Mouse (Mus musculus) MEL (cell line): Measurements from ENCODE around the gene Chd9. TPM values are rescaled to one million over a fixed set of nuclear protein-coding genes. Genes with fewer than 3 reads are reported as not detected.

ENCODE experiments used
- DNase-seq: peaks from one replicate; pipeline ENCODE4 v3.0.0; 2011; ENCODE audit warnings: low read depth, low spot score
- H3K27ac ChIP-seq: 2 replicates; pipeline ENCODE4 v1.5.1; 2012; ENCODE audit warnings: low read depth, mild to moderate bottlenecking, control low read depth, low read length, moderate library complexity; ENCODE audit not compliant: control insufficient read depth
- H3K27me3 ChIP-seq, 2 experiments: fragments of 150-350 bp in 1 of 2; sonication (generic) in 1 of 2; 2 replicates each; pipeline ENCODE4 v1.6.1; 2012; ENCODE audit warnings: low read length in 2 of 2, mild to moderate bottlenecking in 2 of 2, improper control_type of control experiment in 1 of 2, moderate library complexity in 1 of 2; ENCODE audit not compliant: insufficient read depth in 2 of 2, control insufficient read depth in 1 of 2
- H3K36me3 ChIP-seq, 2 experiments: 2 replicates each; pipeline ENCODE4 v1.6.1; 2012 to 2014; ENCODE audit warnings: low read length in 2 of 2, improper control_type of control experiment in 1 of 2, inconsistent platforms in 1 of 2, mild to moderate bottlenecking in 1 of 2; ENCODE audit not compliant: insufficient read depth in 2 of 2, control insufficient read depth in 1 of 2
- H3K4me1 ChIP-seq, 2 experiments: fragments of 150-350 bp in 1 of 2; sonication (generic) in 1 of 2; 2 replicates each; pipeline ENCODE4 v1.6.1; 2012; ENCODE audit warnings: low read length in 2 of 2, improper control_type of control experiment in 1 of 2, mild to moderate bottlenecking in 1 of 2; ENCODE audit not compliant: insufficient read depth in 2 of 2, control insufficient read depth in 1 of 2
- H3K4me3 ChIP-seq, 2 experiments: fragments of 150-350 bp in 1 of 2; sonication (generic) in 1 of 2; 2 replicates each; pipeline ENCODE4 v1.5.1; 2012; ENCODE audit warnings: low read depth in 2 of 2, low read length in 2 of 2, mild to moderate bottlenecking in 2 of 2, moderate library complexity in 2 of 2, control low read depth in 1 of 2, improper control_type of control experiment in 1 of 2; ENCODE audit not compliant: control insufficient read depth in 1 of 2, insufficient read depth in 1 of 2
- H3K79me2 ChIP-seq: 2 replicates; pipeline ENCODE4 v1.6.1; 2012; ENCODE audit warnings: mild to moderate bottlenecking, low read length, moderate library complexity; ENCODE audit not compliant: control insufficient read depth, poor library complexity, insufficient read depth
- H3K9ac ChIP-seq: 2 replicates; pipeline ENCODE4 v1.6.1; 2012; ENCODE audit warnings: low read depth, mild to moderate bottlenecking, control low read depth, low read length, moderate library complexity; ENCODE audit not compliant: control insufficient read depth, poor library complexity, severe bottlenecking
- H3K9me3 ChIP-seq: fragments of 150-350 bp; sonication (generic); replicated peaks from 2 replicates; pipeline ENCODE4 v1.6.1; 2012; ENCODE audit warnings: mild to moderate bottlenecking, low read length, improper control_type of control experiment, moderate library complexity; ENCODE audit not compliant: insufficient read depth
- CHD1 ChIP-seq: IDR thresholded peaks from 2 replicates; pipeline ENCODE4 v1.6.1; 2012; ENCODE audit warnings: low read depth, mild to moderate bottlenecking, inconsistent platforms, low read length, improper control_type of control experiment
- ELF1 ChIP-seq: IDR thresholded peaks from 2 replicates; pipeline ENCODE4 v1.6.1; 2014; ENCODE audit warnings: low read depth, mild to moderate bottlenecking, inconsistent platforms, low read length, improper control_type of control experiment, moderate library complexity
- ETS1 ChIP-seq: IDR thresholded peaks from 2 replicates; pipeline ENCODE4 v1.6.1; 2012; ENCODE audit warnings: low read depth, mild to moderate bottlenecking, inconsistent platforms, low read length, improper control_type of control experiment, moderate library complexity
- MAZ ChIP-seq: IDR thresholded peaks from 2 replicates; pipeline ENCODE4 v1.6.1; 2012; ENCODE audit warnings: low read depth, mild to moderate bottlenecking, inconsistent platforms, low read length, improper control_type of control experiment
- MYC ChIP-seq: IDR thresholded peaks from 2 replicates; pipeline ENCODE4 v1.6.1; 2011; ENCODE audit warnings: low read depth, mild to moderate bottlenecking, low read length, improper control_type of control experiment, moderate library complexity
- NELFE ChIP-seq: IDR thresholded peaks from 2 replicates; pipeline ENCODE4 v1.6.1; 2011; ENCODE audit warnings: low read depth, low read length, improper control_type of control experiment
- POLR2AphosphoS2 ChIP-seq: IDR thresholded peaks from 2 replicates; pipeline ENCODE4 v1.6.1; 2011; ENCODE audit warnings: low read length, improper control_type of control experiment
- POLR2AphosphoS5 ChIP-seq: IDR thresholded peaks from 2 replicates; pipeline ENCODE4 v1.6.1; 2012; ENCODE audit warnings: low read depth, borderline replicate concordance, mild to moderate bottlenecking, inconsistent platforms, low read length, moderate library complexity, mixed read lengths
- RCOR1 ChIP-seq: IDR thresholded peaks from 2 replicates; pipeline ENCODE4 v1.6.1; 2012; ENCODE audit warnings: low read depth, mild to moderate bottlenecking, inconsistent platforms, low read length, improper control_type of control experiment
- SIN3A ChIP-seq: IDR thresholded peaks from 2 replicates; pipeline ENCODE4 v1.6.1; 2012; ENCODE audit warnings: low read length, improper control_type of control experiment, inconsistent platforms
- TAL1 ChIP-seq: IDR thresholded peaks from 2 replicates; pipeline ENCODE4 v1.6.1; 2012; ENCODE audit warnings: mild to moderate bottlenecking, inconsistent platforms, low read length, moderate library complexity, mixed read lengths
- TBP ChIP-seq: IDR thresholded peaks from 2 replicates; pipeline ENCODE4 v1.8.0; 2011; ENCODE audit warnings: low read depth, low read length, improper control_type of control experiment
- TCF12 ChIP-seq: IDR thresholded peaks from 2 replicates; pipeline ENCODE4 v1.6.1; 2014; ENCODE audit warnings: low read depth, mild to moderate bottlenecking, inconsistent platforms, low read length, improper control_type of control experiment, moderate library complexity
- UBTF ChIP-seq: IDR thresholded peaks from 2 replicates; pipeline ENCODE4 v1.6.1; 2012; ENCODE audit warnings: low read depth, mild to moderate bottlenecking, inconsistent platforms, low read length, improper control_type of control experiment, moderate library complexity, borderline replicate concordance; ENCODE audit not compliant: insufficient read depth
- USF1 ChIP-seq: IDR thresholded peaks from 2 replicates; pipeline ENCODE4 v1.6.1; 2014; ENCODE audit warnings: low read depth, mild to moderate bottlenecking, inconsistent platforms, low read length, improper control_type of control experiment, moderate library complexity
- ZMIZ1 ChIP-seq: IDR thresholded peaks from 2 replicates; pipeline ENCODE4 v1.6.1; 2012; ENCODE audit warnings: low read depth, mild to moderate bottlenecking, inconsistent platforms, low read length, improper control_type of control experiment, moderate library complexity
- ZNF384 ChIP-seq: IDR thresholded peaks from 2 replicates; pipeline ENCODE4 v1.6.1; 2012; ENCODE audit warnings: low read depth, mild to moderate bottlenecking, inconsistent platforms, low read length, improper control_type of control experiment
- polyA plus RNA-seq, 2 experiments: library from polyadenylated mRNA; stranded (reverse) in 1 of 2; unstranded in 1 of 2; fragments of >175 nt in 1 of 2; fragments of >200 nt in 1 of 2; gene quantifications; 2 replicates each; pipeline versions ENCODE4 v1.2.1 to v1.2.4; 2012; ENCODE audit warnings: low replicate concordance in 2 of 2, low read depth in 1 of 2; ENCODE audit not compliant: insufficient read length in 2 of 2, insufficient read depth in 1 of 2, missing spikeins in 1 of 2
- total RNA-seq: library from RNA; depleted of rRNA; stranded (reverse); fragments of 300-350 nt; gene quantifications from 2 replicates; pipeline ENCODE4 v1.2.3, GENCODE M21; 2012

Gene Chd9
- total and polyA plus RNA-seq, 3 experiments, result 5.9 to 87.4 (median 40.3) TPM

DNA sequence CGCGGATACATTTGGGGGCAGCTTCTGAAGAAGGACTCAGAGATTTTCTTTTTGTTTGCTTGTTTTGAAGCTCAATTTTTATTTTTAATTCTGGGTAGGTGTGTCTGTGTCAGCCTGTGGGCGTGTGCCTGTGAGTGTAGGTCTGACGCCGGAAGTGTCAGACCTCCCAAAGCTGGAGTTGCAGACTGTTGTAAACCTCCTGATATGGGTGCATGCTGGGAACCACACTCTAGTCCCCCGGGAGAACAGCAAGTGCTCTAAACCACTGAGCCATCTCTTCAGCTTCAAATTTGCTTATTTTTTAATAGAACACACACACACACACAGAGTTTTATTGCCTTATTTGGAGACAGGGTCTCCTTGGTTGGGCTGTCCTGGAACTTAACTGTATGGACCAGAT is 15.0 kb downstream of the Chd9 start:
- DNase-seq, result no peak
- Histone ChIP-seq H3K9ac (no peak overlapping the region), H3K27ac (no peak overlapping the region), H3K9me3 (no peaks in the 10 kb centered on the region), H3K27me3 (no peaks in the 10 kb centered on the region), H3K4me1 (no peaks in the 10 kb centered on the region), H3K36me3 (no peaks in the 10 kb centered on the region), H3K4me3 (no peak overlapping the region), H3K79me2 (no peaks in the 10 kb centered on the region)
- TF ChIP-seq TBP (no peak), ELF1 (no peak), MAZ (no peak), UBTF (no peak), ZNF384 (no peak), TCF12 (no peak), ZMIZ1 (no peak), NELFE (no peak), MYC (no peak), POLR2AphosphoS5 (no peak), SIN3A (no peak), CHD1 (no peak), RCOR1 (no peak), USF1 (no peak), TAL1 (no peak)

GRCm38 (mm10) chr8:90844179-90844967 is 16.2 kb downstream of the Chd9 start:
- no peaks in the 10 kb centered on the region for H3K27me3 ChIP-seq
- H3K9ac ChIP-seq, result no peak overlapping the region
- no peak for TF ChIP-seq ETS1
- TF ChIP-seq POLR2AphosphoS2, result no peak

More at GRCm38 (mm10) chr8:90844179-90844967, 16.2 kb downstream of the Chd9 start:
- H3K4me3 ChIP-seq, result no peak overlapping the region
- H3K36me3 ChIP-seq, result no peaks in the 10 kb centered on the region
- no peaks in the 10 kb centered on the region for H3K9me3 ChIP-seq
- no peak overlapping the region for H3K27ac ChIP-seq
- H3K79me2 ChIP-seq, result no peaks in the 10 kb centered on the region
- H3K4me1 ChIP-seq, result no peaks in the 10 kb centered on the region
- no peak for DNase-seq
